Mouse (Mus musculus): ENCODE measurements around the gene Neurl2.

- TF ChIP-seq GATA1 (IDR thresholded peaks at IDR 0.05; ENCODE audit: borderline replicate concordance, low read length) (no peak), FLI1 (IDR thresholded peaks at IDR 0.05; ENCODE audit: low read length) (no peak)
Observed at GRCm38 (mm10) chr2:164813557-164813956, 19.7 kb downstream of the Neurl2 start.
